Mouse (Mus musculus) bone marrow macrophage, adult 2 months (primary cell): ENCODE measurements around the gene Tbccd1.

Experiments
- CTCF ChIP-seq: IDR thresholded peaks from 2 replicates; pipeline ENCODE4 v1.5.1; 2012; ENCODE audit warnings: low read depth, mild to moderate bottlenecking, low read length, moderate library complexity
- POLR2A ChIP-seq: IDR thresholded peaks from 2 replicates; pipeline ENCODE4 v1.6.1; 2012; ENCODE audit warnings: mild to moderate bottlenecking, low read depth, low read length, borderline replicate concordance

- TF ChIP-seq CTCF (no peak), POLR2A (no peak)
Observed at GRCm38 (mm10) chr16:22845481-22845880, 12.0 kb downstream of the Tbccd1 start.
